Mouse (Mus musculus): Measurements from ENCODE around the gene Oxgr1. TPM values are rescaled to one million over a fixed set of nuclear protein-coding genes. Genes with fewer than 3 reads are reported as not detected.
A peak's percentile ranks its signal among the peaks of the same experiment; 100 is the strongest.

Gene Oxgr1
- not detected in 2 replicates for polyA plus RNA-seq (2015; fragmentation: Nextera tagmentation; extraction: Ambion mirVana)

- no peaks in the 10 kb centered on the region for H3K27me3 ChIP-seq (ENCODE audit: control insufficient read depth, insufficient read depth, low read depth, low read length)
- 93% methylated on average over 17 of the region's 17 CpGs for WGBS
- H3K9ac ChIP-seq (ENCODE audit: low read depth, low read length), result no peak within 1 kb of the TSS
- H3K36me3 ChIP-seq (ENCODE audit: control insufficient read depth, insufficient read depth, low read length), result no peaks in the 10 kb centered on the region
- ATAC-seq, result no peak
- H3K4me3 ChIP-seq (ENCODE audit: low read depth, low read length), result no peak within 1 kb of the TSS
- H3K4me1 ChIP-seq (ENCODE audit: control insufficient read depth, insufficient read depth, low read length), result no peaks in the 10 kb centered on the region
- no peaks in the 10 kb centered on the region for H3K9me3 ChIP-seq (replicated peaks; ENCODE audit: control insufficient read depth, low read length, poor library complexity, severe bottlenecking)
- H3K27ac ChIP-seq (ENCODE audit: low read length), result no peak within 1 kb of the TSS
- H3K4me2 ChIP-seq (ENCODE audit: low read length), result no peak within 1 kb of the TSS
These were observed at the start of gene Oxgr1 for GRCm38 (mm10) chr14:120042187-120042820. Gene Oxgr1, minus strand, starts transcription at chr14:120042435.

GRCm38 (mm10) chr14:120090401-120090800 lies 48.2 kb upstream of the Oxgr1 start:
- H3K36me3 ChIP-seq (ENCODE audit: control insufficient read depth, insufficient read depth, low read length), result no peaks in the 10 kb centered on the region
- ATAC-seq, result no peak
- no peaks in the 10 kb centered on the region for H3K27me3 ChIP-seq (ENCODE audit: control insufficient read depth, insufficient read depth, low read depth, low read length)
- no peak overlapping the region for H3K4me2 ChIP-seq (ENCODE audit: low read length)
- no peak overlapping the region for H3K9ac ChIP-seq (ENCODE audit: low read depth, low read length)
- H3K27ac ChIP-seq (ENCODE audit: low read length), result no peak overlapping the region
- WGBS, result 68% methylated on average over 1 of the region's 1 CpGs
- no peak overlapping the region for H3K4me3 ChIP-seq (ENCODE audit: low read depth, low read length)
- H3K4me1 ChIP-seq (ENCODE audit: control insufficient read depth, insufficient read depth, low read length), result no peaks in the 10 kb centered on the region
- H3K9me3 ChIP-seq (replicated peaks; ENCODE audit: control insufficient read depth, low read length, poor library complexity, severe bottlenecking), result no peaks in the 10 kb centered on the region

- Histone ChIP-seq H3K4me3 (ENCODE audit: low read depth, low read length) (no peak overlapping the region), H3K27ac (ENCODE audit: low read length) (no peak overlapping the region), H3K36me3 (ENCODE audit: control insufficient read depth, insufficient read depth, low read length) (no peaks in the 10 kb centered on the region), H3K4me1 (ENCODE audit: control insufficient read depth, insufficient read depth, low read length) (no peaks in the 10 kb centered on the region), H3K4me2 (ENCODE audit: low read length) (no peak overlapping the region), H3K9ac (ENCODE audit: low read depth, low read length) (no peak overlapping the region), H3K9me3 (replicated peaks; ENCODE audit: control insufficient read depth, low read length, poor library complexity, severe bottlenecking) (no peaks in the 10 kb centered on the region), H3K27me3 (ENCODE audit: control insufficient read depth, insufficient read depth, low read depth, low read length) (no peaks in the 10 kb centered on the region)
- WGBS, result 85% methylated on average over 14 of the region's 14 CpGs
- no peak for ATAC-seq
These were observed 47.6 kb upstream of the Oxgr1 start for GRCm38 (mm10) chr14:120089649-120090360.

- WGBS, result 68% methylated on average over 7 of the region's 7 CpGs
These were observed 46.9 kb upstream of the Oxgr1 start for GRCm38 (mm10) chr14:120089006-120089648.

GRCm38 (mm10) chr14:120084084-120084667 lies 41.9 kb upstream of the Oxgr1 start:
- peaks cover 5% of the 10 kb centered on the region; the same call in 1 of the 2 replicates for H3K4me1 ChIP-seq (ENCODE audit: control insufficient read depth, insufficient read depth, low read length)
- no peak overlapping the region for H3K9ac ChIP-seq (ENCODE audit: low read depth, low read length)
- no peak overlapping the region for H3K27ac ChIP-seq (ENCODE audit: low read length)
- H3K27me3 ChIP-seq (ENCODE audit: control insufficient read depth, insufficient read depth, low read depth, low read length), result no peaks in the 10 kb centered on the region
- H3K36me3 ChIP-seq (ENCODE audit: control insufficient read depth, insufficient read depth, low read length), result no peaks in the 10 kb centered on the region
- H3K4me2 ChIP-seq (ENCODE audit: low read length), result no peak overlapping the region
- H3K9me3 ChIP-seq (replicated peaks; ENCODE audit: control insufficient read depth, low read length, poor library complexity, severe bottlenecking), result no peaks in the 10 kb centered on the region
- no peak overlapping the region for H3K4me3 ChIP-seq (ENCODE audit: low read depth, low read length)
- WGBS, result 72% methylated on average over 9 of the region's 9 CpGs
- peak; percentile 67; the same call in 1 of the 2 replicates for ATAC-seq

More at GRCm38 (mm10) chr14:120089006-120089648, 46.9 kb upstream of the Oxgr1 start:
- no peak for ATAC-seq
- no peak overlapping the region for H3K4me3 ChIP-seq (ENCODE audit: low read depth, low read length)
- no peak overlapping the region for H3K27ac ChIP-seq (ENCODE audit: low read length)
- H3K4me2 ChIP-seq (ENCODE audit: low read length), result no peak overlapping the region
- no peaks in the 10 kb centered on the region for H3K9me3 ChIP-seq (replicated peaks; ENCODE audit: control insufficient read depth, low read length, poor library complexity, severe bottlenecking)
- H3K36me3 ChIP-seq (ENCODE audit: control insufficient read depth, insufficient read depth, low read length), result no peaks in the 10 kb centered on the region
- no peaks in the 10 kb centered on the region for H3K27me3 ChIP-seq (ENCODE audit: control insufficient read depth, insufficient read depth, low read depth, low read length)
- peaks cover 3% of the 10 kb centered on the region; the same call in 1 of the 2 replicates for H3K4me1 ChIP-seq (ENCODE audit: control insufficient read depth, insufficient read depth, low read length)
- H3K9ac ChIP-seq (ENCODE audit: low read depth, low read length), result no peak overlapping the region

- Histone ChIP-seq H3K9ac (ENCODE audit: low read depth, low read length) (no peak overlapping the region), H3K4me2 (ENCODE audit: low read length) (no peak overlapping the region), H3K27me3 (ENCODE audit: control insufficient read depth, insufficient read depth, low read depth, low read length) (no peaks in the 10 kb centered on the region), H3K36me3 (ENCODE audit: control insufficient read depth, insufficient read depth, low read length) (no peaks in the 10 kb centered on the region), H3K27ac (ENCODE audit: low read length) (no peak overlapping the region), H3K4me1 (ENCODE audit: control insufficient read depth, insufficient read depth, low read length) (no peaks in the 10 kb centered on the region), H3K9me3 (replicated peaks; ENCODE audit: control insufficient read depth, low read length, poor library complexity, severe bottlenecking) (no peaks in the 10 kb centered on the region), H3K4me3 (ENCODE audit: low read depth, low read length) (no peak overlapping the region)
- peak; percentile 48; the same call in 1 of the 2 replicates for ATAC-seq
- WGBS, result 57% methylated on average over 2 of the region's 2 CpGs
These were observed 34.0 kb upstream of the Oxgr1 start for GRCm38 (mm10) chr14:120076192-120076591.

GRCm38 (mm10) chr14:120075746-120076145 lies 33.5 kb upstream of the Oxgr1 start:
- no peak for ATAC-seq

GRCm38 (mm10) chr14:120074231-120074630 lies 32.0 kb upstream of the Oxgr1 start:
- Histone ChIP-seq H3K9ac (ENCODE audit: low read depth, low read length) (no peak overlapping the region), H3K27me3 (ENCODE audit: control insufficient read depth, insufficient read depth, low read depth, low read length) (no peaks in the 10 kb centered on the region), H3K4me1 (ENCODE audit: control insufficient read depth, insufficient read depth, low read length) (no peaks in the 10 kb centered on the region), H3K4me2 (ENCODE audit: low read length) (no peak overlapping the region), H3K27ac (ENCODE audit: low read length) (no peak overlapping the region), H3K4me3 (ENCODE audit: low read depth, low read length) (no peak overlapping the region), H3K36me3 (ENCODE audit: control insufficient read depth, insufficient read depth, low read length) (no peaks in the 10 kb centered on the region), H3K9me3 (replicated peaks; ENCODE audit: control insufficient read depth, low read length, poor library complexity, severe bottlenecking) (no peaks in the 10 kb centered on the region)
- ATAC-seq, result no peak

More at GRCm38 (mm10) chr14:120075746-120076145, 33.5 kb upstream of the Oxgr1 start:
- H3K27ac ChIP-seq (ENCODE audit: low read length), result no peak overlapping the region
- no peak overlapping the region for H3K4me3 ChIP-seq (ENCODE audit: low read depth, low read length)
- H3K9ac ChIP-seq (ENCODE audit: low read depth, low read length), result no peak overlapping the region
- H3K9me3 ChIP-seq (replicated peaks; ENCODE audit: control insufficient read depth, low read length, poor library complexity, severe bottlenecking), result no peaks in the 10 kb centered on the region
- H3K4me2 ChIP-seq (ENCODE audit: low read length), result no peak overlapping the region
- WGBS, result 88% methylated on average over 5 of the region's 5 CpGs
- H3K36me3 ChIP-seq (ENCODE audit: control insufficient read depth, insufficient read depth, low read length), result no peaks in the 10 kb centered on the region
- H3K4me1 ChIP-seq (ENCODE audit: control insufficient read depth, insufficient read depth, low read length), result no peaks in the 10 kb centered on the region
- H3K27me3 ChIP-seq (ENCODE audit: control insufficient read depth, insufficient read depth, low read depth, low read length), result no peaks in the 10 kb centered on the region

Data from midbrain, embryonic 16.5 days (tissue).